Mouse (Mus musculus) forebrain, embryonic 11.5 days (tissue): Measurements from ENCODE around the gene Ccr8. TPM values are rescaled to one million over a fixed set of nuclear protein-coding genes. Genes with fewer than 3 reads are reported as not detected.

Experiments
- ATAC-seq: fragments of 200-750 bp; cut with Nextera tagmentation; replicated peaks from 2 replicates; pipeline ENCODE4 v1.8.0; 2017; ENCODE audit warnings: moderate TSS enrichment; ENCODE audit not compliant: low FRiP score
- DNase-seq: peaks from one replicate; pipeline ENCODE4 v3.0.0-alpha.2; 2017; ENCODE audit warnings: low spot score
- H3K27ac ChIP-seq: fragments of 300-500 bp; sonication (generic); 2 replicates; pipeline ENCODE4 v1.5.1; 2014; ENCODE audit warnings: low read depth, low read length
- H3K27me3 ChIP-seq: fragments of 300-500 bp; sonication (generic); 2 replicates; pipeline ENCODE4 v1.6.1; 2014; ENCODE audit warnings: mild to moderate bottlenecking, low read length, mixed read lengths; ENCODE audit not compliant: control insufficient read depth, insufficient read depth
- H3K36me3 ChIP-seq: fragments of 300-500 bp; sonication (generic); 2 replicates; pipeline ENCODE4 v1.6.1; 2014; ENCODE audit warnings: mild to moderate bottlenecking, low read length, moderate library complexity, mixed read lengths; ENCODE audit not compliant: control insufficient read depth, insufficient read depth
- H3K4me1 ChIP-seq: fragments of 300-500 bp; sonication (generic); replicated peaks from 2 replicates; pipeline ENCODE4 v1.6.1; 2014; ENCODE audit warnings: low read length, mixed read lengths; ENCODE audit not compliant: control insufficient read depth, insufficient read depth
- H3K4me2 ChIP-seq: fragments of 300-500 bp; sonication (generic); 2 replicates; pipeline ENCODE4 v1.6.1; 2014; ENCODE audit warnings: low read depth, mild to moderate bottlenecking, low read length, moderate library complexity, mixed read lengths; ENCODE audit not compliant: severe bottlenecking
- H3K4me3 ChIP-seq: fragments of 300-500 bp; sonication (generic); 2 replicates; pipeline ENCODE4 v1.5.1; 2014; ENCODE audit warnings: low read depth, low read length
- H3K9ac ChIP-seq: fragments of 300-500 bp; sonication (generic); 2 replicates; pipeline ENCODE4 v1.6.1; 2014; ENCODE audit warnings: low read length
- H3K9me3 ChIP-seq: fragments of 300-500 bp; sonication (generic); 2 replicates; pipeline ENCODE4 v1.6.1; 2016; ENCODE audit warnings: low read length, mixed read lengths; ENCODE audit not compliant: control insufficient read depth
- WGBS: fragments of 180-500 bp; shearing (Covaris S2); extraction: QIAGEN DNeasy Blood & Tissue Kit; methylation state at CpG from one replicate; pipeline ENCODE4 v1.1.7; 2014; 5-methylcytosine and 5-hydroxymethylcytosine counted together
- polyA plus RNA-seq: library from polyadenylated mRNA; unstranded; fragments of >200 nt; fragmentation: Nextera tagmentation; extraction: Ambion mirVana; gene quantifications from 2 replicates; pipeline ENCODE4 v1.2.1, GENCODE M21; 2014

Gene Ccr8
- polyA plus RNA-seq, 1 experiment from 2014 or later = not detected

DNA sequence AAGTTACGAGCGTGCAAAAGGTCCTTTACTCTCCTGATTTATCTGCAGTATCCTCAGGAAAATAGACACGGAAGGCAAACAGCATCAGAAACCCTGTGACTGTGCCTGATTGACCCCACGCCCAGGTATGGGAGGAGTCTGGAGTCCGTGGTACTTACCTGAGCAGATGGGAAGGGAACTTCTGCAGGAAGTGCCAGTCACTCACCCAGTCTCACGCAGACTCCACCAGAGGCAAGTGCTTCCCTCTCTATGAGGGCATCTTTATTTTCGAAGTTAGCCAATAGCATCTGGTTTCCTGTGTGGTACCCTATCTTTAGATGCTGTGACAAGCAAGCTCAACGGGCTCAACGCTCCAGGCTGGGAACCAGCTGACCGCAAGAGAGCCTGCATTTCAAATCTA lies 23.9 kb upstream of the Ccr8 start:
- Histone ChIP-seq H3K27ac (no peak overlapping the region), H3K4me2 (no peak overlapping the region), H3K36me3 (no peaks in the 10 kb centered on the region), H3K27me3 (no peaks in the 10 kb centered on the region), H3K9me3 (no peaks in the 10 kb centered on the region), H3K4me3 (no peak overlapping the region), H3K4me1 (no peaks in the 10 kb centered on the region), H3K9ac (no peak overlapping the region)
- WGBS = 69% methylated on average over 10 of the region's 10 CpGs
- DNase-seq = no peak
- no peak for ATAC-seq

DNA sequence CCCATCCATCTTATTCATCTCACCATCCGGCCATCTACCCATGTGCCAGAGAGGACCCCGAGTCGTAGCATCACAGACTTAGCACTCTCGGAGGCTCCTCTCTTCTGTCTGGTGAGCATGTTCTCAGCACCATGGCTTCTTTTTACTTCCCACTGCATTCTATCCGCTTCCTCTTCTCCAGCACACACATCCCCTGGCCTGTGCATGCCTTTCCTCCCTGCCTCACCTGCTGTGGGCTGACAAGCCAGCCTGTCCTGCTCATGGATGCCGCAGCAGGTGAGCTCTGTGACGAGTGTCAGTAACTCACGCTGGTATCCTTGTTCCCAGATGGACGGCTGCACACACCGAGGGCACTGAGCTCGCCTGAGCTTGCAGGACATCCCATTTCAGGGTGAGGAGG lies 22.1 kb upstream of the Ccr8 start, which contains the start of gene Cx3cr1:
TSS of gene Cx3cr1 (minus strand) at position 101 of the 400 bp plus-strand sequence.
- Histone ChIP-seq H3K4me1 (no peaks in the 10 kb centered on the region), H3K36me3 (no peaks in the 10 kb centered on the region), H3K27ac (no peak within 1 kb of the TSS), H3K9ac (no peak within 1 kb of the TSS), H3K27me3 (no peaks in the 10 kb centered on the region), H3K4me2 (no peak within 1 kb of the TSS), H3K9me3 (no peaks in the 10 kb centered on the region), H3K4me3 (no peak within 1 kb of the TSS)
- DNase-seq (no peak), ATAC-seq (no peak)
- WGBS = 88% methylated on average over 11 of the region's 11 CpGs

DNA sequence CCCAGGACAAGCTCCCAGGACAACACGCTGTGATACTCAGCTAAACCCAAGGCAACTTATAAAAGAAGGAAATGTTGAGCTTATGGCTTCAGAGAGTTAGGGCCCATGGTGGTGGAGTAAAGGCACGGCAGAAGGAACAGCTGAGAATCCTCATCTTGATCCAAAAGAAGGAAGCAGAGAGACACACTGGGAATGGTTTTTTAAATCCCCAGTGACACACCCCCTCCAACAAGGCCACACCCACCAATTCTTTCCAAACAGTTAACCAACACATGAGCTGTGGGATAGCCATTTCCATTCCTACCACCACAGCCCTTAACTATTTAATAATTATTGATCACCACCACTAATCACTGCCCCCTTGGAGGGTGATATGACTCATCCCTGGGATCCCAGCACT lies 20.7 kb upstream of the Ccr8 start:
- ATAC-seq = no peak
- Histone ChIP-seq H3K27me3 (no peaks in the 10 kb centered on the region), H3K27ac (no peak overlapping the region), H3K4me3 (no peak overlapping the region), H3K4me2 (no peak overlapping the region), H3K36me3 (no peaks in the 10 kb centered on the region), H3K9me3 (no peaks in the 10 kb centered on the region), H3K4me1 (no peaks in the 10 kb centered on the region), H3K9ac (no peak overlapping the region)
- DNase-seq = no peak
- WGBS = 83% methylated on average over 2 of the region's 2 CpGs

DNA sequence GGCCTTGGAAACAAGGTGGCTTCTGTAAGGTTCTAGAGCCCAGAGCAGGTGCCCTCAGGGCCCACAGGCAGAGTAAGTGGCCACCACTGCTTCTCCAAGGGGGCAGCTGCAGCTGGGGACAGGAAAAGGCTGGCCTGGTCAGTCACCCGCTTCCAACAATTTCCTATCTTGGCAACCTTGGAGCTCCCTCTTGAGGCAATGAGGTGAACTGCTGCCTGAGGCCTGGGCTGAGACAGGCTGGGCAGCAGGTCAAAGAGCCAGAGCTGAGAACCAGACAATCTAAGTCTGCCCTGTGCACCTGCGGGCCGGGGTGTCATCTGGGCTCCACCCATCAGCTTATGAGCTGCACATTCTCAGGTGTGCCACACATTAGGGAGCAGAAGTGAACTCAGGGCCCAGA lies 18.7 kb upstream of the Ccr8 start:
- ATAC-seq (peak; percentile 55), DNase-seq (peak; percentile 88)
- WGBS = 34% methylated on average over 3 of the region's 3 CpGs
- Histone ChIP-seq H3K9me3 (no peaks in the 10 kb centered on the region), H3K4me3 (no peak overlapping the region), H3K27me3 (no peaks in the 10 kb centered on the region), H3K27ac (no peak overlapping the region), H3K36me3 (no peaks in the 10 kb centered on the region), H3K4me2 (no peak overlapping the region), H3K4me1 (no peaks in the 10 kb centered on the region), H3K9ac (no peak overlapping the region)

DNA sequence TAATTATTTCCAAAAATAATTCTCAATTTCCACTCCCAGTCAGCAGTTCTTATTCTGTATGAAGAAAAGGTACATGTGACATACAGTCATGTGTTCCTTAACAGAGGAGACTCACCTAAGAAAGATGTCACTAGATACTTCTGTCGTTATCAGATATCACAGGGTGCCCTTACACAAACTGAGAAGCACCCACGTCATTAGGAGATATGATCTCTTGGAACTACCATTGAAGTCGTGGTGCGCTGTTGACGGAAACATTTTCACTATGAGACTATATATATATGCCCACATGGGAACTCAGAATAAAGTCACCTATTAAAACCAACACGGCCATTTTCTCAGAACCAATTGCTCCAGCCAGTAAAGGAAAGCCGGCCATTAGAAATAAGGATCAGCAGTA lies 17.4 kb upstream of the Ccr8 start:
- Histone ChIP-seq H3K27ac (no peak overlapping the region), H3K4me1 (no peaks in the 10 kb centered on the region), H3K4me2 (no peak overlapping the region), H3K9ac (no peak overlapping the region), H3K4me3 (no peak overlapping the region), H3K9me3 (no peaks in the 10 kb centered on the region), H3K36me3 (no peaks in the 10 kb centered on the region), H3K27me3 (no peaks in the 10 kb centered on the region)
- 92% methylated on average over 7 of the region's 7 CpGs for WGBS
- ATAC-seq (no peak), DNase-seq (no peak)

DNA sequence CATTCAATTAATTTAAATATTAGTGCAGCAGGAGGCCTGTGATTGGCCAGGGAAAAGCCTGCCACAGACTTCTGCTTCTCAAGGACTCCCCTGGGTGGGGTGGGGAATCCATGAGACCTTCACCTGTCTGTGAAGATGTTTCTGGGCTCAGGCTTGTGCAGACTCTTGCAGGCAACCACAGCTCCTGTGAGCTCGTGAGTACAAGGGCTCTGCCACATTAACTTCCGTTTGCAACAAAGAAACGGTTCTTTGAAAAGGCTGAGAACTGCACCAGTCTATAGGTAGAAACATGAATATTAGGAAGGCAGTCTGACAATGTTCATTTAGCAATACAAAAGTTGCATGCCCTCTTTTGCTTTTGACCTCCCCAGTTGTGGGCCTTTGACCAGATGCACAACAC lies 13.7 kb upstream of the Ccr8 start:
- DNase-seq = no peak
- no peaks in the 10 kb centered on the region for H3K27me3 ChIP-seq
- no peak overlapping the region for H3K9ac ChIP-seq
- H3K4me3 ChIP-seq = no peak overlapping the region
- no peak overlapping the region for H3K4me2 ChIP-seq
- no peak for ATAC-seq
- H3K36me3 ChIP-seq = no peaks in the 10 kb centered on the region
- no peak overlapping the region for H3K27ac ChIP-seq
- H3K9me3 ChIP-seq = no peaks in the 10 kb centered on the region
- WGBS = 82% methylated on average over 3 of the region's 3 CpGs
- no peaks in the 10 kb centered on the region for H3K4me1 ChIP-seq

DNA sequence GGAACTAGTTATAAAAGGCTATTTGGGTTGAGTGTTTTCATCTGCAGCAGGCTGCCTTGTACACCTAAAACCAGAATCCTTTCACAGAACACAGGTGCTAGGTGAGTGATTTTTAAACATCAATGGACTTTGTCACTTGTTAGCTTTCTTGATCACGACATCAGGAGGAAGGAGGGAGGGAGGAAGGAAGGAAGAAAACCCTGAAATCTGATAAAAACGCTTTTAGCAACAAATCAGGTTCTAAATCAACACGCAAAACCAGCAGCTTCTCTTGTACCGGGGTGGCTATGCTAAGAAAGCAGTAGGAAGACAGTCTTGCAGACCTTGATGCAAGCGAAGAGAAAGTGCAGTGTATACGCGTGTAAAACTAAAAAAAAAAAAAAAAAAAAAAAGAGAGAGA lies 12.0 kb upstream of the Ccr8 start:
- no peaks in the 10 kb centered on the region for H3K36me3 ChIP-seq
- 84% methylated on average over 7 of the region's 7 CpGs for WGBS
- H3K27me3 ChIP-seq = no peaks in the 10 kb centered on the region
- DNase-seq (no peak), ATAC-seq (no peak)
- no peak overlapping the region for H3K9ac ChIP-seq
- no peak overlapping the region for H3K27ac ChIP-seq
- H3K4me3 ChIP-seq = no peak overlapping the region
- H3K4me1 ChIP-seq = no peaks in the 10 kb centered on the region
- H3K9me3 ChIP-seq = no peaks in the 10 kb centered on the region
- H3K4me2 ChIP-seq = no peak overlapping the region

DNA sequence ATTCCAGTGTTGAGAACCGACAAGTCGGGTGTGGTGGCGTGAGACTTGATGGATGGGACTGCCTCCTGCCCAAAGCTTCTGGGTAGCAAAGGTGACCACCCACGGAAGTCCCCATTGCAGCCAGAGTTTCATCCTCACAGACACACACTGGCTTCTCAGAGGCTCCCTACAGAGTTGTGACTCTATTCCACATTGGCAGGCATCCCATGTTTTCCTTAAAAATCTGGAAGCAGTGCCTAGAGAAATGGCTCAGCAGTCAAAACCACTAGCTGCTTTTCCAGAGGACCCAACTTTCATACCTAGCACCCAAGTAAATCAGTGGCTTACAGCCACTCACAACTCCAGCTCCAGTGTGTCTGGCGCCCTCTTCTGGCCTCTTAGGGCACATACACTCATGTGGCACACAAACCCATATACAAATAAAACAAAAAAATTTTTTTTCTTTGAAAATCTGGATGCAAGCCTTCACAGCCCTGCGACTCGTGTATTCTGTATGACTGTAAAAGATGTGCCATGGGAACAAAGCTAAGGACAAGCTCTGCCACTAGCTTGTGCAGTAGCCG lies 11.3 kb upstream of the Ccr8 start:
- no peak for ATAC-seq
- no peak for DNase-seq

DNA sequence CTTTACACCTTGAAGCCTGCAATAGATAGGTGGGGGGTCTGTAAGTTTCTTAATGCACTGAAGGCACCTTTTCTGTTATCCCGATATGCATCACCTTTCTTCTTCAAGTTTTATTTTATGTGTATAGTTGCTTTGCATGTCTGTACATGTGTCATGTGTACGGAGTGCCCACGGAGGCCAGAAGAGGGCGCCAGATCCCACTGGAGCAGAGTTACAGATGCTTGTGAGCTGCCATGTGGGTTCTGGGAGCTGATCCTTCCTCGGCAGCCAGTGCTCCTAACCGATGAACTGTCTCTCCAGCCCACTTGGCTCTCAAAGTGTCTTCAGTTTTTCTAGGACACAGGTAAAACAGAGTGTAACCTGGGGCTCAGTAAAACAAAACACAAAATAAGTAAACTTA lies 10.7 kb upstream of the Ccr8 start:
- H3K36me3 ChIP-seq = no peaks in the 10 kb centered on the region
- H3K27ac ChIP-seq = no peak overlapping the region
- DNase-seq = no peak
- no peak for ATAC-seq
- no peaks in the 10 kb centered on the region for H3K9me3 ChIP-seq
- no peaks in the 10 kb centered on the region for H3K27me3 ChIP-seq
- H3K4me2 ChIP-seq = no peak overlapping the region
- no peaks in the 10 kb centered on the region for H3K4me1 ChIP-seq
- H3K4me3 ChIP-seq = no peak overlapping the region
- 74% methylated on average over 6 of the region's 6 CpGs for WGBS
- no peak overlapping the region for H3K9ac ChIP-seq

More for the DNA sequence above, 11.3 kb upstream of the Ccr8 start:
- H3K4me3 ChIP-seq = no peak overlapping the region
- H3K27ac ChIP-seq = no peak overlapping the region
- WGBS = 85% methylated on average over 8 of the region's 8 CpGs
- no peaks in the 10 kb centered on the region for H3K36me3 ChIP-seq
- no peaks in the 10 kb centered on the region for H3K4me1 ChIP-seq
- no peak overlapping the region for H3K9ac ChIP-seq
- no peaks in the 10 kb centered on the region for H3K9me3 ChIP-seq
- no peaks in the 10 kb centered on the region for H3K27me3 ChIP-seq
- no peak overlapping the region for H3K4me2 ChIP-seq
